Mouse (Mus musculus) myocyte (in vitro differentiated cells): ENCODE data around the gene Myo16. TPM values are rescaled to one million over a fixed set of nuclear protein-coding genes. Genes with fewer than 3 reads are reported as not detected.

Source experiments
- H3K27me3 ChIP-seq: one replicate; pipeline ENCODE4 v1.6.1; 2011; ENCODE audit not compliant: control insufficient read depth, insufficient read depth, insufficient read length
- H3K36me3 ChIP-seq: one replicate; pipeline ENCODE4 v1.6.1; 2011; ENCODE audit not compliant: control insufficient read depth, insufficient read depth
- H3K4me2 ChIP-seq: one replicate; pipeline ENCODE4 v1.6.1; 2011; ENCODE audit warnings: low read depth, control low read depth
- H3K4me3 ChIP-seq: one replicate; pipeline ENCODE4 v1.5.1; 2011; ENCODE audit warnings: mild to moderate bottlenecking, control low read depth, moderate library complexity
- H3K79me2 ChIP-seq: one replicate; pipeline ENCODE4 v1.6.1; 2011; ENCODE audit not compliant: control insufficient read depth, insufficient read depth
- H3ac ChIP-seq: one replicate; pipeline ENCODE4 v1.6.1; 2011; ENCODE audit not compliant: control insufficient read depth, insufficient read length
- CEBPB ChIP-seq: IDR thresholded peaks from 2 replicates; pipeline ENCODE4 v1.6.1; 2011; ENCODE audit warnings: mild to moderate bottlenecking, moderate library complexity; ENCODE audit not compliant: poor library complexity, insufficient read depth, severe bottlenecking
- E2F4 ChIP-seq: IDR thresholded peaks from one replicate; pipeline ENCODE4 v1.6.1; 2011; ENCODE audit warnings: mild to moderate bottlenecking, control low read depth, moderate library complexity; ENCODE audit not compliant: insufficient read depth
- MAX ChIP-seq: IDR thresholded peaks from one replicate; pipeline ENCODE4 v1.6.1; 2011; ENCODE audit warnings: low read depth, mild to moderate bottlenecking, control low read depth
- MYOD1 ChIP-seq, 3 experiments: IDR thresholded peaks; one replicate each; pipeline ENCODE4 v1.6.1; 2011; ENCODE audit warnings: control low read depth in 2 of 3, low read depth in 2 of 3, mild to moderate bottlenecking in 2 of 3, moderate library complexity in 1 of 3; ENCODE audit not compliant: insufficient read length in 2 of 3, control insufficient read depth in 1 of 3
- MYOG ChIP-seq, 3 experiments: IDR thresholded peaks; one replicate each; pipeline ENCODE4 v1.6.1; 2011; ENCODE audit warnings: control low read depth in 2 of 3, low read depth in 2 of 3, mild to moderate bottlenecking in 2 of 3; ENCODE audit not compliant: insufficient read length in 2 of 3, control insufficient read depth in 1 of 3, insufficient read depth in 1 of 3
- POLR2A ChIP-seq: IDR thresholded peaks from one replicate; pipeline ENCODE4 v1.6.1; 2011; ENCODE audit warnings: low read depth, mild to moderate bottlenecking, control low read depth, moderate library complexity; ENCODE audit not compliant: insufficient read length
- POLR2AphosphoS2 ChIP-seq: IDR thresholded peaks from one replicate; pipeline ENCODE4 v1.6.1; 2011; ENCODE audit warnings: low read depth, control low read depth; ENCODE audit not compliant: insufficient read length
- REST ChIP-seq: IDR thresholded peaks from one replicate; pipeline ENCODE4 v1.6.1; 2011; ENCODE audit warnings: mild to moderate bottlenecking, control low read depth, moderate library complexity; ENCODE audit not compliant: insufficient read depth, insufficient read length
- SRF ChIP-seq: IDR thresholded peaks from one replicate; pipeline ENCODE4 v1.6.1; 2011; ENCODE audit warnings: low read depth; ENCODE audit not compliant: control insufficient read depth, insufficient read length
- TCF12 ChIP-seq: IDR thresholded peaks from one replicate; pipeline ENCODE4 v1.6.1; 2011; ENCODE audit warnings: mild to moderate bottlenecking, control low read depth; ENCODE audit not compliant: poor library complexity, insufficient read depth, severe bottlenecking
- TCF3 ChIP-seq: IDR thresholded peaks from one replicate; pipeline ENCODE4 v1.6.1; 2011; ENCODE audit warnings: low read depth, control low read depth; ENCODE audit not compliant: insufficient read length
- USF1 ChIP-seq: IDR thresholded peaks from one replicate; pipeline ENCODE4 v1.6.1; 2011; ENCODE audit warnings: low read depth, mild to moderate bottlenecking, control low read depth, moderate library complexity
- polyA plus RNA-seq: library from polyadenylated mRNA; unstranded; fragments of >200 nt; fragmentation: generic; extraction: Trizol; gene quantifications from one replicate; pipeline ENCODE4 v1.2.1, GENCODE M21; 2012; ENCODE audit warnings: missing spikeins

Myo16 gene
- polyA plus RNA-seq, 1 experiment, result 0.01 TPM

- no peaks in the 10 kb centered on the region for H3K79me2 ChIP-seq
- no peak overlapping the region for H3K4me3 ChIP-seq
- no peak overlapping the region for H3K4me2 ChIP-seq
- H3ac ChIP-seq, result no peak overlapping the region
- no peak for TF ChIP-seq SRF
- no peak for TF ChIP-seq USF1
- no peak for TF ChIP-seq POLR2AphosphoS2
- no peak for TF ChIP-seq E2F4
- no peak for TF ChIP-seq MAX
- no peak for TF ChIP-seq TCF12
- TF ChIP-seq TCF3, result no peak
- no peak for TF ChIP-seq POLR2A
- H3K27me3 ChIP-seq, result peaks cover 4% of the 10 kb centered on the region
- no peaks in the 10 kb centered on the region for H3K36me3 ChIP-seq
Measured at GRCm38 (mm10) chr8:10316201-10316600, 162.5 kb downstream of the Myo16 start.

- Histone ChIP-seq H3K79me2 (no peaks in the 10 kb centered on the region), H3K27me3 (no peaks in the 10 kb centered on the region), H3K36me3 (no peaks in the 10 kb centered on the region), H3K4me3 (no peak overlapping the region), H3ac (no peak overlapping the region), H3K4me2 (no peak overlapping the region)
- TF ChIP-seq POLR2AphosphoS2, result no peak
- no peak for TF ChIP-seq CEBPB
- TF ChIP-seq TCF12, result no peak
- no peak for TF ChIP-seq E2F4
- no peak for TF ChIP-seq SRF
Measured at GRCm38 (mm10) chr8:10318103-10318502, 164.4 kb downstream of the Myo16 start.

- TF ChIP-seq E2F4 (no peak), POLR2AphosphoS2 (no peak), MAX (no peak)
- no peak overlapping the region for H3K4me3 ChIP-seq
- no peak overlapping the region for H3ac ChIP-seq
- no peak overlapping the region for H3K4me2 ChIP-seq
- no peaks in the 10 kb centered on the region for H3K79me2 ChIP-seq
- no peaks in the 10 kb centered on the region for H3K27me3 ChIP-seq
- no peaks in the 10 kb centered on the region for H3K36me3 ChIP-seq
Measured at GRCm38 (mm10) chr8:10350451-10350850, 196.7 kb downstream of the Myo16 start.

GRCm38 (mm10) chr8:10358711-10359110 lies 205.0 kb downstream of the Myo16 start:
- no peak for TF ChIP-seq E2F4
- TF ChIP-seq POLR2A, result no peak
- TF ChIP-seq MYOD1 (IDR thresholded peaks at IDR 0.05; ENCODE audit: control insufficient read depth in 1 of 3, insufficient read length in 2 of 3, low read depth in 2 of 3), result no peak
- TF ChIP-seq TCF12, result no peak
- TF ChIP-seq TCF3, result no peak
- no peak for TF ChIP-seq MYOG (IDR thresholded peaks at IDR 0.05; ENCODE audit: control insufficient read depth in 1 of 3, insufficient read depth in 1 of 3, insufficient read length in 2 of 3, low read depth in 2 of 3)
- no peak for TF ChIP-seq USF1
- TF ChIP-seq CEBPB, result no peak
- TF ChIP-seq SRF, result no peak
- TF ChIP-seq POLR2AphosphoS2, result no peak

GRCm38 (mm10) chr8:10362949-10363348 lies 209.2 kb downstream of the Myo16 start:
- H3K27me3 ChIP-seq, result peaks cover 2% of the 10 kb centered on the region
- no peaks in the 10 kb centered on the region for H3K36me3 ChIP-seq
- no peaks in the 10 kb centered on the region for H3K79me2 ChIP-seq
- TF ChIP-seq E2F4 (no peak), TCF3 (no peak), REST (no peak), POLR2A (no peak), USF1 (no peak), MAX (no peak)
- no peak overlapping the region for H3K4me2 ChIP-seq
- H3ac ChIP-seq, result no peak overlapping the region
- H3K4me3 ChIP-seq, result no peak overlapping the region

More at GRCm38 (mm10) chr8:10358711-10359110, 205.0 kb downstream of the Myo16 start:
- no peak overlapping the region for H3K4me2 ChIP-seq
- no peaks in the 10 kb centered on the region for H3K36me3 ChIP-seq
- peaks cover 4% of the 10 kb centered on the region for H3K27me3 ChIP-seq
- no peaks in the 10 kb centered on the region for H3K79me2 ChIP-seq
- no peak overlapping the region for H3K4me3 ChIP-seq
- no peak overlapping the region for H3ac ChIP-seq

- H3K4me2 ChIP-seq, result no peak overlapping the region
- H3K36me3 ChIP-seq, result no peaks in the 10 kb centered on the region
- H3K4me3 ChIP-seq, result no peak overlapping the region
- no peak overlapping the region for H3ac ChIP-seq
- H3K27me3 ChIP-seq, result peaks cover 9% of the 10 kb centered on the region
- TF ChIP-seq REST (no peak), E2F4 (no peak), POLR2A (no peak), POLR2AphosphoS2 (no peak), MYOG (IDR thresholded peaks at IDR 0.05; ENCODE audit: control insufficient read depth in 1 of 3, insufficient read depth in 1 of 3, insufficient read length in 2 of 3, low read depth in 2 of 3) (no peak), MYOD1 (IDR thresholded peaks at IDR 0.05; ENCODE audit: control insufficient read depth in 1 of 3, insufficient read length in 2 of 3, low read depth in 2 of 3) (no peak), USF1 (no peak)
- no peaks in the 10 kb centered on the region for H3K79me2 ChIP-seq
Measured at GRCm38 (mm10) chr8:10363654-10364406, 210.1 kb downstream of the Myo16 start.
